Mouse (Mus musculus) heart, adult 2 months (tissue): ENCODE data around the gene Chtop. TPM values are rescaled to one million over a fixed set of nuclear protein-coding genes. Genes with fewer than 3 reads are reported as not detected.

Experiments
- DNase-seq, 2 experiments: peaks; one replicate each; pipeline ENCODE4 v3.0.0; 2021
- H3K27ac ChIP-seq: fragments of 200-600 bp; 2 replicates; pipeline ENCODE4 v1.8.1; 2022
- H3K27me3 ChIP-seq: fragments of 200-500 bp; 2 replicates; pipeline ENCODE4 v1.6.1; 2012; ENCODE audit warnings: mild to moderate bottlenecking, low read length, inconsistent platforms, mixed read lengths; ENCODE audit not compliant: control insufficient read depth, insufficient read depth
- H3K36me3 ChIP-seq: fragments of 200-500 bp; 2 replicates; pipeline ENCODE4 v1.6.1; 2012; ENCODE audit warnings: low read length, inconsistent platforms; ENCODE audit not compliant: control insufficient read depth, insufficient read depth
- H3K4me1 ChIP-seq: fragments of 200-500 bp; 2 replicates; pipeline ENCODE4 v1.6.1; 2011; ENCODE audit warnings: low read length; ENCODE audit not compliant: control insufficient read depth, insufficient read depth
- H3K4me3 ChIP-seq: fragments of 200-600 bp; 2 replicates; pipeline ENCODE4 v1.8.1; 2022
- H3K79me2 ChIP-seq: fragments of 200-500 bp; replicated peaks from 2 replicates; pipeline ENCODE4 v1.6.1; 2012; ENCODE audit warnings: mild to moderate bottlenecking, inconsistent platforms, low read length, moderate library complexity, mixed read lengths; ENCODE audit not compliant: control insufficient read depth, insufficient read depth
- H3K9ac ChIP-seq: fragments of 200-500 bp; 2 replicates; pipeline ENCODE4 v1.6.1; 2012; ENCODE audit warnings: low read depth, mild to moderate bottlenecking, control low read depth, inconsistent platforms, low read length, mixed read lengths
- CTCF ChIP-seq: fragments of 200-600 bp; IDR thresholded peaks from 2 replicates; pipeline ENCODE4 v1.8.1; 2022; ENCODE audit warnings: antibody characterized with exemption, mild to moderate bottlenecking, moderate library complexity
- EP300 ChIP-seq: fragments of 200-500 bp; IDR thresholded peaks from 2 replicates; pipeline ENCODE4 v1.6.1; 2011; ENCODE audit warnings: low read depth, low read length, control low read depth; ENCODE audit not compliant: insufficient read depth
- POLR2A ChIP-seq: fragments of 200-500 bp; IDR thresholded peaks from 2 replicates; pipeline ENCODE4 v1.6.1; 2011; ENCODE audit warnings: mild to moderate bottlenecking, low read depth, low read length, control low read depth; ENCODE audit not compliant: insufficient read depth
- WGBS: fragments of 180-500 bp; shearing (Covaris S2); methylation state at CpG from one replicate; pipeline ENCODE4 v1.1.7; 2018; 5-methylcytosine and 5-hydroxymethylcytosine counted together
- intact Hi-C: fragments of 180-260 bp; cut with DNase I; formaldehyde crosslinking; loops from one replicate; pipeline ENCODE4 v1.15.1; 2025
- polyA plus RNA-seq: library from polyadenylated mRNA; depleted of rRNA; stranded (reverse); fragments of >200 nt; gene quantifications from 2 replicates; pipeline ENCODE4 v1.2.3, GENCODE M21; 2012
- total RNA-seq, 2 experiments: library from RNA; stranded (reverse); gene quantifications; 2 replicates each; pipeline ENCODE4 v1.2.3; 2021

Chtop gene
- total and polyA plus RNA-seq, 3 experiments: 30.4 to 93.0 (median 90.0) TPM

GRCm38 (mm10) chr3:90493831-90494540 is 15.3 kb downstream of the Chtop start:
- intact Hi-C loops: loop anchor here (1.0 to 5.0 kb wide), 2 partner anchors 93 to 158 kb away; no protein-coding TSS in a partner anchor
- WGBS: 69% methylated on average over 4 of the region's 4 CpGs

GRCm38 (mm10) chr3:90491350-90491749 is 17.9 kb downstream of the Chtop start:
- TF ChIP-seq CTCF (peak; percentile 42), POLR2A (no peak)
- no peaks in the 10 kb centered on the region for H3K79me2 ChIP-seq
- 34% methylated on average over 2 of the region's 2 CpGs for WGBS
- no peaks in the 10 kb centered on the region for H3K27me3 ChIP-seq
- peaks cover 2% of the 10 kb centered on the region for H3K36me3 ChIP-seq
- peaks cover 1% of the 10 kb centered on the region for H3K4me1 ChIP-seq
- peak in 1 of 2 experiments; percentile 32 for DNase-seq
- no peak overlapping the region; the same call in 1 of the 2 replicates for H3K27ac ChIP-seq
- H3K4me3 ChIP-seq: no peak overlapping the region
- H3K9ac ChIP-seq: no peak overlapping the region
- intact Hi-C loops: loop anchor here (1.0 to 5.0 kb wide), 4 partner anchors 17 to 162 kb away; partner anchors contain the start of gene Chtop

More at GRCm38 (mm10) chr3:90493831-90494540, 15.3 kb downstream of the Chtop start:
- Histone ChIP-seq H3K79me2 (no peaks in the 10 kb centered on the region), H3K4me3 (no peak overlapping the region), H3K27ac (no peak overlapping the region), H3K4me1 (peaks cover 1% of the 10 kb centered on the region), H3K27me3 (no peaks in the 10 kb centered on the region), H3K36me3 (peaks cover 7% of the 10 kb centered on the region), H3K9ac (no peak overlapping the region)
- TF ChIP-seq POLR2A: no peak
- TF ChIP-seq CTCF: no peak
- TF ChIP-seq EP300: no peak
- no peak for DNase-seq

- H3K4me1 ChIP-seq: peaks cover 1% of the 10 kb centered on the region
Observed at GRCm38 (mm10) chr3:90490696-90491256, 18.5 kb downstream of the Chtop start, which contains the start of gene Snapin. Gene Snapin, minus strand, starts transcription at chr3:90491033.

GRCm38 (mm10) chr3:90488576-90488975 is 20.7 kb downstream of the Chtop start:
- H3K36me3 ChIP-seq: peaks cover 4% of the 10 kb centered on the region
- no peak overlapping the region for H3K9ac ChIP-seq
- intact Hi-C loops: no loop called here
- no peak overlapping the region for H3K4me3 ChIP-seq
- TF ChIP-seq POLR2A: no peak
- TF ChIP-seq EP300: no peak
- TF ChIP-seq CTCF: no peak
- no peak overlapping the region for H3K27ac ChIP-seq
- peaks cover 1% of the 10 kb centered on the region for H3K4me1 ChIP-seq
- DNase-seq: no peak
- H3K27me3 ChIP-seq: no peaks in the 10 kb centered on the region
- no peaks in the 10 kb centered on the region for H3K79me2 ChIP-seq
- WGBS: 84% methylated on average over 6 of the region's 6 CpGs

More at GRCm38 (mm10) chr3:90490696-90491256, 18.5 kb downstream of the Chtop start, which contains the start of gene Snapin:
- WGBS: under 1% methylated on average over 37 of the region's 37 CpGs
- no peaks in the 10 kb centered on the region for H3K79me2 ChIP-seq
- peak within 1 kb of the TSS; percentile 98 for H3K27ac ChIP-seq
- peak within 1 kb of the TSS; percentile 67 for H3K4me3 ChIP-seq
- peak within 1 kb of the TSS; percentile 76 for H3K9ac ChIP-seq
- DNase-seq: peak; percentile 96 to 97
- TF ChIP-seq POLR2A (peak; percentile 78), CTCF (peak; percentile 77), EP300 (peak; percentile 70; the same call in 1 of the 2 replicates)
- no peaks in the 10 kb centered on the region for H3K27me3 ChIP-seq
- intact Hi-C loops: loop anchor here (1.0 to 5.0 kb wide), 4 partner anchors 18 to 163 kb away; partner anchors contain the start of gene Chtop
- H3K36me3 ChIP-seq: peaks cover 4% of the 10 kb centered on the region

GRCm38 (mm10) chr3:90486998-90487397 is 22.3 kb downstream of the Chtop start:
- no peak overlapping the region for H3K27ac ChIP-seq
- 47% methylated on average over 5 of the region's 5 CpGs for WGBS
- H3K79me2 ChIP-seq: no peaks in the 10 kb centered on the region
- H3K36me3 ChIP-seq: peaks cover 4% of the 10 kb centered on the region
- peaks cover 1% of the 10 kb centered on the region for H3K4me1 ChIP-seq
- no peak for DNase-seq
- H3K9ac ChIP-seq: no peak overlapping the region
- H3K4me3 ChIP-seq: no peak overlapping the region
- intact Hi-C loops: no loop called here
- no peaks in the 10 kb centered on the region for H3K27me3 ChIP-seq
- TF ChIP-seq CTCF (no peak), EP300 (no peak), POLR2A (no peak)
